Mouse (Mus musculus) hindbrain, embryonic 11.5 days (tissue): ENCODE results near the gene Mfrp. TPM values are rescaled to one million over a fixed set of nuclear protein-coding genes. Genes with fewer than 3 reads are reported as not detected.

Experiments
- ATAC-seq: fragments of 200-750 bp; cut with Nextera tagmentation; 2 replicates; pipeline ENCODE4 v1.8.0; 2017; ENCODE audit warnings: mild to moderate bottlenecking, moderate TSS enrichment, moderate library complexity; ENCODE audit not compliant: low FRiP score
- DNase-seq: peaks from one replicate; pipeline ENCODE4 v3.0.0-alpha.2; 2015; ENCODE audit warnings: low spot score
- H3K27ac ChIP-seq: fragments of 300-500 bp; sonication (generic); 2 replicates; pipeline ENCODE4 v1.5.1; 2014; ENCODE audit warnings: mild to moderate bottlenecking, low read depth, low read length
- H3K27me3 ChIP-seq: fragments of 300-500 bp; sonication (generic); 2 replicates; pipeline ENCODE4 v1.6.1; 2014; ENCODE audit warnings: mild to moderate bottlenecking, low read length, moderate library complexity, mixed read lengths; ENCODE audit not compliant: control insufficient read depth, insufficient read depth
- H3K36me3 ChIP-seq: fragments of 300-500 bp; sonication (generic); 2 replicates; pipeline ENCODE4 v1.6.1; 2014; ENCODE audit warnings: mild to moderate bottlenecking, low read length, moderate library complexity, mixed read lengths; ENCODE audit not compliant: control insufficient read depth, insufficient read depth
- H3K4me1 ChIP-seq: fragments of 300-500 bp; sonication (generic); replicated peaks from 2 replicates; pipeline ENCODE4 v1.6.1; 2014; ENCODE audit warnings: low read length, mixed read lengths; ENCODE audit not compliant: control insufficient read depth, insufficient read depth
- H3K4me2 ChIP-seq: fragments of 300-500 bp; sonication (generic); replicated peaks from 2 replicates; pipeline ENCODE4 v1.6.1; 2014; ENCODE audit warnings: mild to moderate bottlenecking, low read depth, low read length
- H3K4me3 ChIP-seq: fragments of 300-500 bp; sonication (generic); 2 replicates; pipeline ENCODE4 v1.5.1; 2014; ENCODE audit warnings: low read depth, low read length
- H3K9ac ChIP-seq: fragments of 300-500 bp; sonication (generic); 2 replicates; pipeline ENCODE4 v1.6.1; 2014; ENCODE audit warnings: low read depth, low read length
- H3K9me3 ChIP-seq: fragments of 300-500 bp; sonication (generic); 2 replicates; pipeline ENCODE4 v1.6.1; 2016; ENCODE audit warnings: low read length; ENCODE audit not compliant: control insufficient read depth
- WGBS: fragments of 180-500 bp; shearing (Covaris S2); extraction: QIAGEN DNeasy Blood & Tissue Kit; methylation state at CpG from one replicate; pipeline ENCODE4 v1.1.7; 2014; 5-methylcytosine and 5-hydroxymethylcytosine counted together
- polyA plus RNA-seq: library from polyadenylated mRNA; unstranded; fragments of >200 nt; fragmentation: Nextera tagmentation; extraction: Ambion mirVana; gene quantifications from 2 replicates; pipeline ENCODE4 v1.2.1, GENCODE M21; 2014

The Mfrp gene
- polyA plus RNA-seq, 1 experiment from 2014 or later: 0.23 TPM

- 0 out of 2 replicates have a peak overlapping the region, but pooled peaks have one; percentile 5 for H3K4me2 ChIP-seq
- H3K9ac ChIP-seq: no peak overlapping the region
- ATAC-seq (no peak), DNase-seq (no peak)
- peaks cover 21% of the 10 kb centered on the region for H3K4me1 ChIP-seq
- no peak overlapping the region for H3K4me3 ChIP-seq
- WGBS: 69% methylated on average over 14 of the region's 14 CpGs
- H3K27me3 ChIP-seq: no peaks in the 10 kb centered on the region
- no peaks in the 10 kb centered on the region for H3K9me3 ChIP-seq
- H3K36me3 ChIP-seq: no peaks in the 10 kb centered on the region
- H3K27ac ChIP-seq: no peak overlapping the region
Observed at GRCm38 (mm10) chr9:44070113-44070843, 31.3 kb upstream of the Mfrp start.

GRCm38 (mm10) chr9:44070844-44071231 is 30.7 kb upstream of the Mfrp start:
- H3K27me3 ChIP-seq: no peaks in the 10 kb centered on the region
- H3K9me3 ChIP-seq: no peaks in the 10 kb centered on the region
- no peak overlapping the region for H3K4me3 ChIP-seq
- peaks cover 21% of the 10 kb centered on the region for H3K4me1 ChIP-seq
- DNase-seq (no peak), ATAC-seq (no peak)
- H3K9ac ChIP-seq: no peak overlapping the region
- no peak overlapping the region for H3K27ac ChIP-seq
- WGBS: 39% methylated on average over 8 of the region's 8 CpGs
- no peaks in the 10 kb centered on the region for H3K36me3 ChIP-seq
- 0 out of 2 replicates have a peak overlapping the region, but pooled peaks have one; percentile 5 for H3K4me2 ChIP-seq

- H3K4me1 ChIP-seq: peaks cover 23% of the 10 kb centered on the region
- 21% methylated on average over 11 of the region's 11 CpGs for WGBS
- no peaks in the 10 kb centered on the region for H3K9me3 ChIP-seq
- no peaks in the 10 kb centered on the region for H3K27me3 ChIP-seq
- peak overlapping the region; percentile 50 for H3K9ac ChIP-seq
- H3K4me2 ChIP-seq: peak overlapping the region; percentile 36
- peak; percentile 76 for DNase-seq
- ATAC-seq: peak; percentile 75
- H3K36me3 ChIP-seq: no peaks in the 10 kb centered on the region
- no peak overlapping the region for H3K4me3 ChIP-seq
- H3K27ac ChIP-seq: peak overlapping the region; percentile 90
Observed at GRCm38 (mm10) chr9:44071914-44072598, 29.5 kb upstream of the Mfrp start.

GRCm38 (mm10) chr9:44072599-44072915 is 29.0 kb upstream of the Mfrp start:
- H3K4me3 ChIP-seq: no peak overlapping the region
- no peaks in the 10 kb centered on the region for H3K36me3 ChIP-seq
- H3K9ac ChIP-seq: peak overlapping the region; percentile 50; the same call in 1 of the 2 replicates
- peaks cover 23% of the 10 kb centered on the region for H3K4me1 ChIP-seq
- 22% methylated on average over 4 of the region's 4 CpGs for WGBS
- peak overlapping the region; percentile 90 for H3K27ac ChIP-seq
- H3K9me3 ChIP-seq: no peaks in the 10 kb centered on the region
- DNase-seq (peak; percentile 60), ATAC-seq (peak; percentile 79)
- H3K4me2 ChIP-seq: peak overlapping the region; percentile 36
- no peaks in the 10 kb centered on the region for H3K27me3 ChIP-seq

GRCm38 (mm10) chr9:44073115-44073514 is 28.4 kb upstream of the Mfrp start:
- ATAC-seq (no peak), DNase-seq (no peak)
- 45% methylated on average over 5 of the region's 5 CpGs for whole genome bisulfite sequencing
- Histone ChIP-seq H3K9ac (peak overlapping the region; percentile 37; the same call in 1 of the 2 replicates), H3K36me3 (no peaks in the 10 kb centered on the region), H3K4me3 (peak overlapping the region; percentile 18), H3K4me1 (peaks cover 23% of the 10 kb centered on the region), H3K4me2 (peak overlapping the region; percentile 8), H3K27me3 (no peaks in the 10 kb centered on the region), H3K27ac (peak overlapping the region; percentile 90), H3K9me3 (no peaks in the 10 kb centered on the region)

- ATAC-seq (no peak), DNase-seq (peak; percentile 42)
- no peak overlapping the region for H3K4me3 ChIP-seq
- no peaks in the 10 kb centered on the region for H3K9me3 ChIP-seq
- no peak overlapping the region for H3K4me2 ChIP-seq
- H3K36me3 ChIP-seq: no peaks in the 10 kb centered on the region
- H3K4me1 ChIP-seq: peaks cover 23% of the 10 kb centered on the region
- H3K27ac ChIP-seq: no peak overlapping the region
- 64% methylated on average over 9 of the region's 9 CpGs for WGBS
- H3K27me3 ChIP-seq: no peaks in the 10 kb centered on the region
- H3K9ac ChIP-seq: no peak overlapping the region
Observed at GRCm38 (mm10) chr9:44074395-44075275, 26.9 kb upstream of the Mfrp start.

GRCm38 (mm10) chr9:44075276-44075995 is 26.1 kb upstream of the Mfrp start:
- no peak overlapping the region for H3K4me2 ChIP-seq
- no peak overlapping the region for H3K9ac ChIP-seq
- ATAC-seq (no peak), DNase-seq (no peak)
- WGBS: 69% methylated on average over 24 of the region's 24 CpGs
- H3K36me3 ChIP-seq: no peaks in the 10 kb centered on the region
- H3K4me3 ChIP-seq: no peak overlapping the region
- no peaks in the 10 kb centered on the region for H3K27me3 ChIP-seq
- H3K27ac ChIP-seq: no peak overlapping the region
- no peaks in the 10 kb centered on the region for H3K9me3 ChIP-seq
- H3K4me1 ChIP-seq: peaks cover 21% of the 10 kb centered on the region
